Mouse (Mus musculus): ENCODE measurements around the gene Dip2b.

Dip2b gene

DNA sequence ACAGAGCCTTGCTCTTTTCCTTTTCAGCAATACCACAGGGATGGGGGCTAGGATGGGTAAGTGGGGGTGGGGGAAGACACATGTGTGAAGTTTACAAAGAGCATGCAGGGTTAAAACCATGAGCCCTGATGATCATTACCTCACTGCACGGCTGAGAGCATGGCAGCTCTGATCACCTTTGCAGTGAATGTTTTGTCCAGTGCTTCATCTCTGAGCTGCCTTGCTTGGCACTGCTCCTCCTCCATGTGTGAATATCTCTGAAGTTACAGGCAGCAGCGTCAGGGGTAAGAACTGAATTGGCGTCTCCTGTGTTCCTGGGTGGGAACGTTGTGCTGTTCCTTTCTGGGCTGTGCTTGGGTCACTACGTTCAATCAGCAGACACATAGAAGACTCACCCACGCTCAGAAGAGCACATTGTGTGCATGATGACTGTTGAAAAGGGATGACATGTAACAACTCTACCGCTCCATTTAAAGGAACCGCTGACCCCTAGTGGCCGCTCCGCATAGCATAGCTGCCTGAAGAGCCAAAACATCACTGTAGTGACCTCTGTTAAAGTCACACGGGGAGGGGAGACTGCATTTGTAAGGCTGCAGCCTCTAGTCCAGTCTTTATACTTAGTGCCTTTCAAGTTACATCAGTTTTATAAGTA lies 88.1 kb downstream of the Dip2b start:
- peak; percentile 87 to 90 for DNase-seq (ENCODE audit: low spot score in 2 of 2)

DNA sequence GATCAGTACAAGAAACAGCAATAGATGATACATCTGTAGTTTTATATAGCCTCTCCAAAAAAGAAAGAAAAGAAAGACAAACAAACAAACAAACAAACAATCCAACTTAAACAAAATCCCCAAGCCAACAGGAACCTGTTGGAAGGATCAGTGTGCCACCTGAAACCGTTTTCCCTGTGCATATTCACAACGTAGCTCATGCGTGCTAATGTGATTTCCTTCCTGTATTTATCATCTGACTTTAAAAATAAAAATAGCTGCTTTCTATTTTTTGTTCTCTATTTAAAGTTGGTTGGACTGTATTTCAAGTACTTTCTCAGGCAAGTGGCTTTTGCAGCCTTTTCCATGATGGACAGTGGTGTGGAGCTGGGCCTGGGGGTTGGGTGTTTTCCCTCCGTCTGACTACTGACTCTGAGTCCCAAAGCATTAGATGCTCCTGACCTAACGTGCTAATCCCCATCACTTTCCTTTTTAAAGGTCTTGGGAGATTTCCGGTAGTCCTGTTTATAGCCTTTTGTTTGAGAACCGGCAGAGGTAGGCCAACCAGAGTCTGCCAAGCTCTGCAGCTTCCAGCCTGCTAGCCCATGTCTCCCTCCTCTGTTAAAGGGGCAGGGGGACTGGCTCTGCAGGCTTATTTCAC lies 90.8 kb downstream of the Dip2b start:
- DNase-seq (ENCODE audit: low spot score in 2 of 2) = no peak

DNA sequence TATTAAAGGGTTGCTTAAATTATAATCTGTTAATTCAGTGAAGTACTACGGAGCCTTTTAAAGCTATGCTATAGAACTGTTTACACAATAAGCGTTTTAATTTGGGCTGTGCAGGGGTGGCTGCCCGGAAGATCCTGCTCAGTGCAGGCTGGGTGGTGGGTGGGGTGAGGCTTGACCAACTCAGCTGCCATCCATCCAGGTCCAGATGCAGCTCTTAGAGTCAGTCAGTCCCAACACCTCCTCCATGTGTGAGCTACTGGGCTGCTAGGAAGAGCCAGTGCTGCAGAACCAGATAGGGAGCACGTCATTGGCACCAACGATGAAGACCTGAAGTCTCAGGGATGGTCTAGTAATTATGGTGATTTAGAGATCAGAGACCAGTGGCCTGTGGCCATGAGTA lies 101.2 kb downstream of the Dip2b start:
- DNase-seq (ENCODE audit: low spot score in 2 of 2) = peak in 1 of 2 experiments; percentile 31

DNA sequence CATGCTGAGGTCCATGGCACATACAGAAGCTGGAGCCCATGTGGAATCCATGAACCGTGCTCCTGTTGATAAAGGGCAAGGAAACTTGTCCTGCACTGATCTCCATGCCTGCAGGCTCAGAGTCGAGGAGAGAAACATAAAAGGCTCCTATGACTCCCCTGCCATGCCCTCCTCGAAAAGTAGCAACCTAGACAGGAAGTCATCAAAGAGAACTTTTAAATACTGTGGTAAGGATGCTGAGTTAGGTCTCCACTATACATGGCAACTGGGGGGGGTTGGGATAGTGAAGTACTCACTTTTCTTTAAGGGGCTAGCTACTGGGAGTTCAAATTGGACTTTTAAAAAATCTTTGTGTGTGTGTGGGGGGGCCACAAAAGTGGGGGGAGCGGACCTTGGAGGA lies 102.0 kb downstream of the Dip2b start:
- no peak for DNase-seq (ENCODE audit: low spot score in 2 of 2)

DNA sequence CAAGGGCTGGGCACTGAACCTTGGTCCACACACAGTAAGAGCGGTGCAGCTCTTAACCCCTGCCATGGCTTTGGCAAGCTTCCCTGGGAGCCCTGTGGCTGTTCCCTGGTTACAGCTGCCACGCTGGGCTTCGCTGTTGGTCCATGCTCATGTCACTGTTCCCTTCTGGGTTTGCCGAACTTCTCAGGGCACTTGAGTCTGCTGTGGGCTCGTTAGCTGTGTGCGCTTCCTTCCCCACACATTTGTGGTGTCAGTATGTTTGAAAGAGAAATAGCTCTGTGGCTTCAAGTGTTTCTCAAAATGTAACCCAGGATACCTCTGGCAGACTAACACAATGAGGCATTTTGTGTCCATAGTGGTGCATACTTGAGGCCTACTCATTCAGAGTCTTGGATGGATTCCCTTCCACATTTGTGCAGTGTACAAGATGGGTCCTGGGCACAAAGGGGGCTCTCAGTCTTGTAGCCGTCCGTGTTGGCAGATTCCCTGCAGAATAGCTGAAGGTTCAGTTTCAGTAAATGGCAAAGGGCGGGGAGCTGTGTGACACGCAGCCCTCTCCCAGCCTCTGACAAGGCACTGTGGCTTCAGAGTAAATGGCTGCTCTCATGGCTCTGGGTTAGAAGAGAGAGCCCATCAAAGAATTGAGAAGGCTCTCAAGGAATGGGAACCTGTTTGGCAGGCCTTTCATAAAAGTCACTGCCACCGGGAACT lies 104.8 kb downstream of the Dip2b start:
- no peak for DNase-seq (ENCODE audit: low spot score in 2 of 2)

DNA sequence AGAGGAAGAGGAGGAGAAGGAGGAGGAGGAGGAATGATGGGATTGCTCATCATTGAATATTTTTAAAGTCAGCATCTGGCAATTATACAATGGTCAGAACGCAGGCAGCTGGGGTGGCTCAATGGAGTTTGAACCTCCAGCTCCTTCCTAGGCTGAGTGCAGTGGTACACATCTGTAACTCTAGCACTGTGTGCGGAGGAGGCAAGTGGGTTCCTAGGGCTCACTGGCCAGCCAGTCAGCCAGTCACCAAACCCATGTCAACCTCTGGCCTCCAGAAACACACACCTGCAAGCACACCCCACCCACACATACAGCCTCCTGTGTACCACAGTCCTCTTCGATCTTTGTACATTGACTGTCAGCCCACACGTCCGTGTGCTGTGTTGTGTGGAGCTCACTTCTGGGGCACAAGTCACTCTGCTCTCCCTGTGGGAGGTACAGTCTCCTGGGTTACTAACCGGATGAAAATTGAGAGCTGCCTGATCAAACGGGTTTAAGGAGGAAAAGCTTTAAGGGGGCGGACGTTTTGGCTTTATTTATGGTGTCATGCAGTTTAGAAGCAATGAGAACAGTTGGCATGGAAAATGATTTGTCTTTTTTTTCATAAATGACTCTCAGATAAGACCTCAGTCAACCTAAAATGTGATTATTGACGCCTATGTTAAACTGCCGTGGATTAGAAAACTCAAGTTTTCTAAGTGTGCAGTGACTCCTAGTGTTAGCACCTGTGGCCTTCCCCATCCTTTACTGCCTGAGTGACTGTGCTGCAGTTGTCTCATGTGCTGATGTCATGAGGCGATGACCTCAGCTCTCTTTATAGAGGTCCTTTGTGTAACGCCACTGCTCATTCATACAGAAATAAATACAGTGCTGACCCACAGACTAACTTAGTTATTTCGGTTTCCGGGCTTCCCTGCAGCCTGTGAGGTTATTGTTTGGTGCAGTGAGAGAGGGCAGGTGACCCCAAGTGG lies 106.7 kb downstream of the Dip2b start:
- DNase-seq (ENCODE audit: low spot score in 2 of 2) = no peak

DNA sequence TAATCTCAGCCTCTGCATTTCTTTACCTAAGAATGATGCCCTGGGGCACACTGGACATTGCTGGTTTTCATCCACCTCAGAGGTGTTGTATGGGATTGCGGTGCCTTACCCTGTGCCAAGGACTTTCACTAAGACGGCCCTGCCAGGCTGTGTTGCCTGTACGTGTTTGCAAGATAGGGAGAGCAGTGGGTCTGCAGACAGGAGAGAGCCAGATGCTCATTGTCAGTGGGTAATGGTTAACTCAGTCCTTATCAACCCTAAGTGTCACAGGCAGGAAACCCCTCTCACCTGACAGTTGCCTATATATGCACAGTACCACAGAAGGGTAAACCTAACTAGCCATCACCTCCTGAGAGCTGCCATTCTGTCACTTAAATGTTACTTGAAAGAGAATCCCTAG lies 107.5 kb downstream of the Dip2b start:
- no peak for DNase-seq (ENCODE audit: low spot score in 2 of 2)

DNA sequence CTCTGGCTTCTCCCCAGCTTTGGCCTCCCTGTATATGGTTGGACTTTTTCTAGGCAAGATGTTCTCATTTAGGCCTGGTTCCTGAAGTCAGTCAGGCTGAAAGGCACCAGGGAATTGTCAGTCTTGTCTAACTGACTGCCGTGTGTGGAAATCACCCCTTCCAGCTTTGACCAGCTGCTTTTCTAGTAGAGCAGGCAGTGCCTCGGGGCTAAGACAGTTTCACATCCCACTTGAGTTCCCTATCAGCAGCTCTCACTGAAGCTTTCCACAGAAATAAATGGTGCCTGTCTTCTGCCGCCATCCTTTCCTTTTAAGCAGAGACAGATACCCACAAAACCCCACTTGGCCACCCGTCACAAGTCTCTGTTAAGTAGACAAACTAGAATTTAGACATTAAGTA lies 112.1 kb downstream of the Dip2b start:
- DNase-seq (ENCODE audit: low spot score in 2 of 2) = no peak

DNA sequence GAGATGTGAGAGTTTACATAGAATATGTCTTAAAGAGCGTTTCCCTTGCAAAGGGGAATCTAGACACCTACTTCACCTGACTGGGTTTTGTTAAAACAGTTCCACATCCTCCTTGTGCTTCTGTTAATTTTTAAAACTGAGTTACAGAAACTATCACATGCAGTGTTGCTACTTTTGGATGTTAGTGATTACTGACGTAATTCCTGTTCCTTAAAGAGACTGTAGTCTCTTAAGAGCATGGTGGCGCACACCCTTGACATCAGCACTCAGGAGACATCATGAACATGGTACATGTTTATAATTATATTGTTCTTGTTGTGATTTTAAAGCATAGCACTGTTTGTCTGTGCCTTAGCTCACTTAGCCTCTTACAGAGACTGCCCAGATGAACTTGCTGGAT lies 113.9 kb downstream of the Dip2b start:
- no peak for DNase-seq (ENCODE audit: low spot score in 2 of 2)

DNA sequence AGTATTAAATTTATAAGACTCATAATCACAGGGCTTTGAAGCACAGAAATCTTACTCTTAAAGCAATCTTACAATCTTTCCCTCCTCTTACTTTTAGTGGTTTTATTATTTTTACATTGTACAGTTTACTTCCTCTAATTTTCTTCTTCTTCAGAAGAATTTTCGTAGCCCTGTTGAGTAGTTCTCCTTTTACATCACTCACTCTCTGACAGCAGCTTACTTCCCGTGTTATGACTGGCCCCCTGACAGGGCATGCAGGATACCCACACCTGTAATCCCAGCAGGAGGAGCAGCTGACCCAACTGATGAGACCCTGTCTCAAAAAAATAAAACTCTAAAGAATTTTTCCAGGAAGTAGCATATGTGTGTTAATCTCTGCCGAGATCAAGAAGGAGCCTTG lies 114.6 kb downstream of the Dip2b start:
- DNase-seq (ENCODE audit: low spot score in 2 of 2) = no peak

DNA sequence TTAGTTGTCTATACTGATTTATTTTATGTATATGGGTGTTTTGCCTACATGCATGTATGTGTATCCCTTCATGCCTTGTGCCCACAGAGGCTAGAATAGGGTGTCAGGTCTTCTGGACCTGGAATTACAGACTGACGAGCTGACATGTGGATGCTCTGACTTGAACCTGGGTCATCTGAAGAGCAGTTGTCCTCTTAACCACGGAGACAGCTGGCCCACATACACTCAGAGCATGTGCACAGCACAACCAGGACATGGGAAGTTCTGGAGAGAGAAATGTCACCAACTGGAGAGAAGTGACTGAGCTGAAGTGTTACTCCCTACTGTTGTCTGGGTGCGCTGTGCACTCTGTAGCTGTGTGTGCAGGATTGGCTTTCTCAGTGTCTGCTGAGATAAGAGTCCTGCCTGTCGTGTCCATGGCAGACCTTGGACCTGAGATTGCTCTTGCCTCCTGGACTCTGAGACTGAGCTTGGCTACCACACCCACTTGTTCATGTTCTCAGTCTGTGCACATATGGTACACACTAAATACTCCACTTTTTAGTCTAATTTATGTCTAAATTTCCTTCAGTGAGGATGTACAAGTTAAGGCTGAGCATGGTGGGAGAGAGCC lies 117.7 kb downstream of the Dip2b start:
- no peak for DNase-seq (ENCODE audit: low spot score in 2 of 2)

DNA sequence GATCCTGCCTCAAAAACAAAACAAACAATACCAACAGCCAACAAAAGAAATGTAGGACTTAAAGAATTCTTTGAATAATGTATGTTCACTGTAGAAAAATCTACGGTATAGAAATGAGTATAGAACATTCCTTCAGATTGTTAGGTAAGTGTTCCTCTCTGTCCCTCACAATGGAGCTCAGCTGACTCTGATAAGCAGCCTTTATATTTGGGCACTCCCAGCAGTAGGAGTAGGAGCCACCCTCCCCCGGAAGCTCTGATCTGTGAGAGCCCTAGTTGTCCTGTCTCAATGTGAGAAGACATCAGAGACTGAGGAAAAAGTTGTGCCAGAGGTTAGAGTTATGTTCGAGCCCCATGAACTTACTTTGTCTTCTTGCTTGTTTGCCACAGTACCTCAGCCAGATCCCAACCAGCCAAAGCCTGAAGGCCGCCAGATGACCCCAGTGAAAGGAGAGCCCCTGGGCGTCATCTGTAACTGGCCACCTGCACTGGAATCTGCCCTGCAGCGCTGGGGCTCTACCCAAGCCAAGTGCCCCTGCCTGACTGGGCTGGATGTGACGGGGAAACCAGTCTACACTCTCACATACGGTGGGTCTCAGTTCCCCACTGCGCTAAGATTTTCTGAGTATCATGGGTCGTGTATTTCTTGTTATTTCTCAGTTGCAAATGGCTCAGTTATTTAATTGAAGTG lies 118.5 kb downstream of the Dip2b start:
- no peak for DNase-seq (ENCODE audit: low spot score in 2 of 2)

DNA sequence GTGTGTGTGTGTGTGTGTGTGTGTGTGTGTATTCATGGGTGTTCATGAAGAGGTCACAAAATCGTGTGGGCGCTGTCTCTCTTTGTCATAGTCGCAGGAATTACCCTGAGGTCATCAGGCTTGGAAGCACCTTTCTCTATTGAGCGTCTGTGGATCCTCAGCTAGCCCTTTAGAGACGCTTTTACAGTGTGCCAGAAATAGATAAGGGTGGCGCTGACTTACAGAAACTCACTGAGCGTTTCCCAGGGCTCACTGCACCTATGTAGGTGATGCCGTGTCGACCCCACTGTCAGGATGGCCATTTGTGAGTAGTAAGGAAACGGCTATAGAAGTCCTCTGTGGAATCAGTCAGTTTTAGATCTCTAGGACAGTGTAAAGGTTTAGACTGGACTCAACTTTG lies 120.5 kb downstream of the Dip2b start:
- no peak for DNase-seq (ENCODE audit: low spot score in 2 of 2)

DNA sequence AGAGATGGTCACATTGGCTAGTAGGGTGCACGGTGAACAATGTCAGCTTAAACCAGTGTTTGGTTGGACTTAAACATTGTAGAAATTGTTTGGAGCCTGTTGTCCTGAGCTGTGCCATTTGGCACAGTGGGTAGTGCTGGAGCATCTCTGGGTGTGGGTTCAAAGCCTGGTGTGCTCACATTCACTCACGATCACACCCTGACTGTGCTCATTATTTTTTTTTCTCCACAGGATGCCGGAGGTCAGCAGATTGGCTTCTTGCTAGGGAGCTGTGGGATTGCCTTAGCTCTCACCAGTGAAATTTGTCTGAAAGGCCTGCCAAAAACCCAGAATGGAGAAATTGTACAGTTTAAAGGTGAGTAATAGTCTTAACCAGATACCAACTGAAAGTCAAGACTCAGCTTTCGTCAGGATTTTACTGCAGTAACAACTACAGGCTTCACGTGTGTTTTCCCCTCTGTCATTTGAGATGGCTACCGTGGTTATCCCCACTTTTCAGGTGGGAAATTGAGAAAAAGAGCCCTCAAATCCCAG lies 123.3 kb downstream of the Dip2b start:
- DNase-seq (ENCODE audit: low spot score in 2 of 2) = no peak

DNA sequence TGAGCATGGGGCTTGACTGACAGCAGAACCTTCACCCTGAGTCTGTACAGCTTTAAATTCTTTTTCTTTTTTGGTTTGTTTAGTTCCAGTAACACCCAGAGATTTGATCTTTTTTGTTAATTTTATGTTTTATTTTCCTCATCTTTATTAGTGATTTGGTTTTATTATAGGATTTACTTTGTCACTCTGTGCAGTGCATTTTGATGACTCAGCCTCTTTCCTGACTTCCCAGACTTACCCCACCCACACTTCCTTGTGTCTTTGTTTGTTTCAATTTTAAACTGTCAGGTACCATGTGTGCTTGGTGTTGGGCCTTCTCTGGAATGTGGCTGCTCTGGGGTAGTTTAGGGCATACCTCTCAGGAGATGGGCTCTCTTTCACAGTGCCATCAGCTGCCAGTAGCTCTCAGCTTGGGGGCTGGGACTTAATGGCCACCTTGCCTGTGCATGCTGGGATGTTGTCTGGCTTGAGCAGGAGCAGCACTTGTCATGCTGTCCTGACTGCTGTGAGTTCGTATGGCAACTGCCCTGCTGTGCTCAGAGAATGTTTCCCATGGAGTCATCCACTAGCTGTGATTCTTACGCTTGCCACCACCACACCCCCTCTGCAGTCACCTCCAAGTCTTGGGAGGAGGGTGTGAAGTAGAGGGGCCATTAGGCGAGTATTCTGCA lies 125.1 kb downstream of the Dip2b start:
- DNase-seq (ENCODE audit: low spot score in 2 of 2) = no peak

DNA sequence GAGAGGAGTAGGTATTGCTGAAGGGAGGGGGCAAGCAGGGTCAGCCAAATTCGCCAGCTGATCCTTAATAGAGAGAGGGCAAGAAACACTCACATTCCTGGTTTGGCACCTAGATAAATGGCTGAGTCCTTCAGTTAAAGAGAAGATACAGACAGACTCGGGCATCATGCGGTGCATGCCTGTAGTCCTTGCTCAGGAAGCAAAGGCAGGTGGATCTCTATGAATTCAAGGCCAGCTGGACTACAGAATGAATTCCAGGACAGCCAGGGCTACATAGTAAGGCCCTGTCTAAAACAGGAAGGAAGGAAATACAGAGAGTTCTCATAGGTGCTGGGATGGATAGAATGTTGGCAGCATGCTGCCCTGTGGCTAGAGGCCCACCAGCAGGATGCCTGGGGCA lies 128.0 kb downstream of the Dip2b start:
- no peak for DNase-seq (ENCODE audit: low spot score in 2 of 2)

DNA sequence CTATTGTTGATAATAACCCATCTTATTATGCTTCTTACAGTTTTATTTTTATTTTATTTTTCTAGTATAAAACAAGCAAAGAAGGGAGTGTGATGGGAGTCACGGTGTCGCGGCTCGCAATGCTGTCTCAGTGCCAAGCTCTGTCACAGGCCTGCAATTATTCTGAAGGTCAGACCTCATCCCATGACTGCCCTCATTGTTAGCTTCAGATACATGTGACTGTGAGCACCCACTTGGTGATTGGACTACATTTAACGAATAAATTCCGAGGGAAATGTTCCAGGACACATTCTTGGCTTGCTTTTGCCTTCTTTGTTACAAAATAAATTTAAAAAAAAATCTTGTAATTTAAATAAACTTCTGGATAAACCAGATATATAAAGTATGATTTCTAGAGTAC lies 129.3 kb downstream of the Dip2b start:
- no peak for DNase-seq (ENCODE audit: low spot score in 2 of 2)

DNA sequence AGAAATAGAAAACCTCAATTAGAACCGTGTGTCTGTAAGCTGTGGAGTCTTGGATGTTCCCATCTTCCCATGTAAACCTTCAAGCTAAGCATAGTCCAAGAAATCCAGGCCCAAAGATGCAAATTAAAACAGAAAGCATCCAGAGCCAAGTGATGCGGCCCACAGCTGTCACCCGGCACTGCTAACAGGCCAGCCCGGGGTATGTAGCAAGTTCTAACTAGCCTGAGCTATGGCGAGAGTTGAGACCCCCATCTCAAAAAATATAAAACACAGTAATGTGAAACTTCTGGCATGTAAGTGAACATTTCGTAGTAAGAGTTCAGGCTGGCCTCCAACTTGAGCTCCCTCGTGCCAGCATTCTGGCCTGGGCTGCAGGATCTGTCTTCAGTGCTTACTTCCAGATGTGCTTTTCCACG lies 129.7 kb downstream of the Dip2b start:
- DNase-seq (ENCODE audit: low spot score in 2 of 2) = no peak

DNA sequence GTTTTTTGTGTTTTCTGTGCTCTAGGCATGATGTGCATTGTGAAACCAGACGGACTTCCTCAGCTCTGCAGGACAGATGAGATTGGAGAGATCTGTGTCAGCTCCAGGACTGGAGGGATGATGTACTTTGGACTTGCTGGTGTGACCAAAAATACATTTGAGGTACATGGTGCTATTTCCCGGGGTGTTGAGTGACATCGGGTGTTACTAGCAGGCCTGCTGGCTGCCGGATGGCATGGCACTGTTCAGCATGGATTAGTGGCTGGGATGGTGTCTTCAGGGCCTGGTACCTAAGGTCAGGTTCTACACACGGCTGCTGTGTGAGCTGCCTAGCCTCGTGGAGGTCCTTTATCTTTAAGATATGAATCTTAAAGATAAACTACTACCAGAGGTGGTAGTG lies 136.7 kb downstream of the Dip2b start:
- DNase-seq (ENCODE audit: low spot score in 2 of 2) = no peak

DNA sequence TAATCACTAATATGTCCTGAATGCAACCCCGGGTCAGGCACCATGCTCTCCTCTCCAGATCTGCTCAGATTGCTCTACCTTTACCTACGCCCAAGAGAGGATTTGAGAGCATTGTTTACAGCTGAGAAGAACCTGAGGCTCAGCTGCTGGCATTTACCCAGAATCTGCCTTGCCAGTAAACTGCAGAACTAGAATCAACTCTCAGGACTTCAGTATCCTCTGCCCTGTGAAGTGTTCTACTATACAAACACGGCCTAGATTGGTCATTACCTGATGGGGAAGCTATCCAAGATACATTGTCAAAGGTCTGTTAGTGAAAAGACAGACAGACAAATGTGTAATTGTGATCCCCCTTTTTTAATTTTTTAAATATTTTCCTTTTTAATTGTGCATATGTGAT lies 138.7 kb downstream of the Dip2b start:
- no peak for DNase-seq (ENCODE audit: low spot score in 2 of 2)
